Mouse (Mus musculus) forebrain, embryonic 11.5 days (tissue): ENCODE measurements at regions not wholly inside any gene's neighbourhood (a gene's known extent, or its start where the extent isn't known, plus 50 kb on each side); places are given as distances from the start of the nearest gene placed in this dataset.

ENCODE experiments used
- ATAC-seq: fragments of 200-750 bp; cut with Nextera tagmentation; replicated peaks from 2 replicates; pipeline ENCODE4 v1.8.0; 2017; ENCODE audit warnings: moderate TSS enrichment; ENCODE audit not compliant: low FRiP score
- DNase-seq: peaks from one replicate; pipeline ENCODE4 v3.0.0-alpha.2; 2017; ENCODE audit warnings: low spot score
- H3K27ac ChIP-seq: fragments of 300-500 bp; sonication (generic); 2 replicates; pipeline ENCODE4 v1.5.1; 2014; ENCODE audit warnings: low read depth, low read length
- H3K27me3 ChIP-seq: fragments of 300-500 bp; sonication (generic); 2 replicates; pipeline ENCODE4 v1.6.1; 2014; ENCODE audit warnings: mild to moderate bottlenecking, low read length, mixed read lengths; ENCODE audit not compliant: control insufficient read depth, insufficient read depth
- H3K36me3 ChIP-seq: fragments of 300-500 bp; sonication (generic); 2 replicates; pipeline ENCODE4 v1.6.1; 2014; ENCODE audit warnings: mild to moderate bottlenecking, low read length, moderate library complexity, mixed read lengths; ENCODE audit not compliant: control insufficient read depth, insufficient read depth
- H3K4me1 ChIP-seq: fragments of 300-500 bp; sonication (generic); replicated peaks from 2 replicates; pipeline ENCODE4 v1.6.1; 2014; ENCODE audit warnings: low read length, mixed read lengths; ENCODE audit not compliant: control insufficient read depth, insufficient read depth
- H3K4me2 ChIP-seq: fragments of 300-500 bp; sonication (generic); 2 replicates; pipeline ENCODE4 v1.6.1; 2014; ENCODE audit warnings: low read depth, mild to moderate bottlenecking, low read length, moderate library complexity, mixed read lengths; ENCODE audit not compliant: severe bottlenecking
- H3K4me3 ChIP-seq: fragments of 300-500 bp; sonication (generic); 2 replicates; pipeline ENCODE4 v1.5.1; 2014; ENCODE audit warnings: low read depth, low read length
- H3K9ac ChIP-seq: fragments of 300-500 bp; sonication (generic); 2 replicates; pipeline ENCODE4 v1.6.1; 2014; ENCODE audit warnings: low read length
- H3K9me3 ChIP-seq: fragments of 300-500 bp; sonication (generic); 2 replicates; pipeline ENCODE4 v1.6.1; 2016; ENCODE audit warnings: low read length, mixed read lengths; ENCODE audit not compliant: control insufficient read depth
- WGBS: fragments of 180-500 bp; shearing (Covaris S2); extraction: QIAGEN DNeasy Blood & Tissue Kit; methylation state at CpG from one replicate; pipeline ENCODE4 v1.1.7; 2014; 5-methylcytosine and 5-hydroxymethylcytosine counted together

DNA sequence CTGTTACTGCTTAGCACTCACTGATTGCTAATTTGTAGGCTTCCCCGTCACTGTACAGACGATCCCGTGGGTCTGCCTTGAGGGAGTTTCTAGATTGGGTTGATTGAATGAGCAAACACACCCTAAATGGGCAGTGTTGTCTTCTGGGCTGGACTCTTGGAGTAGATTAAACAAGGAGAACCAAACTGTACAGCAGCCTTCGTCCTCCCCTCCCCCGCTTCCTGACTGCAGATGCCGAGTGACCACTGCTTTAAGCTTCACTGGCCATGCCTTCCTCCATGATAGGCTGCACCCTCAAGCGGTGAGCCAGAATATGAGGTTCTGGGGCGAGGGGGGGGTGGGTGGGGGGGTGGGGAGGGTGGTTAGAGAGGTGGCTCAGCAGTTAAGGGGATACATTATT, 201.5 kb upstream of the Zfp64 start:
- no peak overlapping the region for H3K27ac ChIP-seq
- no peak overlapping the region for H3K4me3 ChIP-seq
- ATAC-seq (no peak), DNase-seq (no peak)
- no peaks in the 10 kb centered on the region for H3K9me3 ChIP-seq
- H3K9ac ChIP-seq, result no peak overlapping the region
- no peak overlapping the region for H3K4me2 ChIP-seq
- 74% methylated on average over 8 of the region's 8 CpGs for WGBS
- no peaks in the 10 kb centered on the region for H3K27me3 ChIP-seq
- H3K4me1 ChIP-seq, result no peaks in the 10 kb centered on the region
- no peaks in the 10 kb centered on the region for H3K36me3 ChIP-seq

DNA sequence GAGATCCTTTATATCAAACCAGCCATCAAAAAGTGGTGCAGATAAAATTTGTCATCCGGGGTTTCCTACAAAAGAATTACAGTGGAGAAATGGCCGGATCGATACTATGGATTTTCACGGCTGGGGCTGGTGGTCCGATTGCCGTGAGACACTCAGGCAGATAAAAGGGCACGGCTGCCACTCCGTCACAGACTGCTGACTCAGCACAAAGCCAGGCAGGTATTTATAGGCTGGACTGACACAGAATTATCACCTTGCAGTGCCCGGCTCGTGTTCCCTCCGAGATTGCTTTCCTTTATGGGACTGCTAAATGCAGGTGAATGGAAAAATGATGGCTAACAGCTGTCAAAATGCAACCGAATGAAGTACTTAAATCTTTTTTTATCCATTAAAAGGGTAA, 199.5 kb upstream of the Zfp64 start:
- H3K4me2 ChIP-seq, result no peak overlapping the region
- no peaks in the 10 kb centered on the region for H3K27me3 ChIP-seq
- no peak for ATAC-seq
- H3K36me3 ChIP-seq, result no peaks in the 10 kb centered on the region
- no peaks in the 10 kb centered on the region for H3K9me3 ChIP-seq
- no peak for DNase-seq
- WGBS, result 92% methylated on average over 12 of the region's 12 CpGs
- H3K4me1 ChIP-seq, result no peaks in the 10 kb centered on the region
- H3K9ac ChIP-seq, result no peak overlapping the region
- no peak overlapping the region for H3K4me3 ChIP-seq
- H3K27ac ChIP-seq, result no peak overlapping the region

DNA sequence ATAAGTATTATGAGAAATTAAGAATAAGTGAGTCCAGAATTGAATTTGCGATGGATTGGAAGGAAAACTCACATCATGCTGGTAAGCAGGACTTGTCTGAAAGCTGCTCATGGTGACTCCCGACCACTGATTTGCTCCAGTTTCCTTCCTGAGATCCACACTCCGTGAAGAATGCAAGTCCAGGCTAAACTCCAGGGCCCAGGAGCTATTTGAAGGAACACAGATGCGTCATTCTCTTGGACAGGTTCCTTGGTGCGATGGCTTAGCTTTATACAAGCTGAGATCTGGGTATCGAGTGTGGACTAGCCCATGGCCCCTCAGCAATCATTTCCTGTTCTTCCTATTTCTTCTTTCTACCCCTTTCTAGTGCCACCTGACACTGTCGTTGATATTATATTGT, 192.3 kb upstream of the Zfp64 start:
- WGBS, result 93% methylated on average over 7 of the region's 7 CpGs
- H3K9ac ChIP-seq, result no peak overlapping the region
- no peak overlapping the region for H3K4me3 ChIP-seq
- no peaks in the 10 kb centered on the region for H3K36me3 ChIP-seq
- no peak for ATAC-seq
- no peak for DNase-seq
- no peak overlapping the region for H3K27ac ChIP-seq
- H3K4me1 ChIP-seq, result no peaks in the 10 kb centered on the region
- H3K9me3 ChIP-seq, result no peaks in the 10 kb centered on the region
- no peak overlapping the region for H3K4me2 ChIP-seq
- H3K27me3 ChIP-seq, result no peaks in the 10 kb centered on the region

DNA sequence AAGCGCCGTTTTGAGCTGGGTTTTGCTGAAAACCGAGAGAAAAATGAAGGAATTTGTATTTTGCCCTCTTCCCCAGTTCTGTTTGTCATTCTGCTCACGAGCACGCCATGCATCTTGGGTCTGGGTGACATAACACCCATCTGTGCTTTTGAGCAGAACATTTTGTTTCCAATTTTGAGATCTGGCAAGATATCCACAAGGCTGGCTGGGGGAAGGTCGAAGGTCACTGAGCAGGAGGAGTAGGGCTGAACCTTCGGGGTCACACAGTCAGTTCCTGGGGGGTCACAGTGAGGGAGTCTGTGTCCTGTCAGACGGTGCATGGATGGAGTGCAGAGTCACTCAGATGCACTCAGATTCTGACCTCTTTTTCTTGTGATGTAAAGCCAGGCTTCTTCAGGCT, 186.8 kb upstream of the Zfp64 start:
- ATAC-seq (no peak), DNase-seq (no peak)
- no peak overlapping the region for H3K27ac ChIP-seq
- H3K36me3 ChIP-seq, result no peaks in the 10 kb centered on the region
- H3K9me3 ChIP-seq, result no peaks in the 10 kb centered on the region
- H3K4me3 ChIP-seq, result no peak overlapping the region
- H3K27me3 ChIP-seq, result no peaks in the 10 kb centered on the region
- H3K4me1 ChIP-seq, result no peaks in the 10 kb centered on the region
- no peak overlapping the region for H3K4me2 ChIP-seq
- no peak overlapping the region for H3K9ac ChIP-seq
- WGBS, result 82% methylated on average over 8 of the region's 8 CpGs

DNA sequence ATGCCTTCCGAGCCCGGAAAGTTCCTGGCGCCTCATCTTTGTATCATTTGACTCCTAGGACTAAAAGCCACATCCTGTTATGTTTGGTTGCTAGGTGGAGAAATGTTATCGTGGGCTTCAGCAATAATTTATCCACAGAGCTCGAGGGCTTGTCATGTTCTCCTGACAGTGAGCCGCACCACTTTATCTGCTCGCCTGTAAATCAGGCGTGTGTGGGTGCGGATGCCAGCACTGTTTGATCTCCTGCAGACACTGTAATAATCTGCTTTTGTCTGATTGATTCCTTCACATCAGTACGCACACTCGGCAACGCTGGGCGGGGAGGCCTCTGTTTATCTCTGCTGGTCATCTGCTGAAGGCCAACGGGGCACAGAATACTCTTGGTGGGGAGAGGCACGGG, 178.5 kb upstream of the Zfp64 start:
- DNase-seq (no peak), ATAC-seq (no peak)
- WGBS, result 80% methylated on average over 15 of the region's 15 CpGs
- H3K9ac ChIP-seq, result no peak overlapping the region
- no peaks in the 10 kb centered on the region for H3K4me1 ChIP-seq
- H3K27me3 ChIP-seq, result no peaks in the 10 kb centered on the region
- no peak overlapping the region for H3K4me2 ChIP-seq
- H3K9me3 ChIP-seq, result no peaks in the 10 kb centered on the region
- H3K36me3 ChIP-seq, result no peaks in the 10 kb centered on the region
- no peak overlapping the region for H3K27ac ChIP-seq
- H3K4me3 ChIP-seq, result no peak overlapping the region

DNA sequence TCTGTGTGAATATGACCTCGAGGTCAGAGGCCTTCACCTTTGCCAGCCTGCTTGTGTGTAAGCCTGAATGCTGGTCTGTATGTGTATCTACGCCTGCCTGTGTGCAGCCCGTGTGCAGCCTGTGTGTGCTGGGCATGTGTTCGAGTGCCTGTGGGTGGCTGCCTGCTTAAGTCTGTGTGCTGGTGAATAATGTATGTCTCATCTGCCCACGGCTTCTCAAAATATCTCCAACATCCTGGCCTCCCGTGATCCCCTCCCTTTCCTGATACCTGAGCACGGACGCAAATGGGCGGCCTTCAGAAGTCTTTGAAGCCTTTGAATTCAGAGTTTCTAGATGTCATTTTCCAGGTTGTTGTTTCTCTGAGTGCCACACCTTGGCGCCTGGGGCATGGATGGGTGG, 170.1 kb upstream of the Zfp64 start:
- H3K36me3 ChIP-seq, result no peaks in the 10 kb centered on the region
- H3K9ac ChIP-seq, result no peak overlapping the region
- peaks cover 4% of the 10 kb centered on the region; the same call in 1 of the 2 replicates for H3K9me3 ChIP-seq
- no peak overlapping the region for H3K4me3 ChIP-seq
- no peaks in the 10 kb centered on the region for H3K27me3 ChIP-seq
- DNase-seq (no peak), ATAC-seq (no peak)
- H3K27ac ChIP-seq, result no peak overlapping the region
- H3K4me2 ChIP-seq, result no peak overlapping the region
- no peaks in the 10 kb centered on the region for H3K4me1 ChIP-seq
- 92% methylated on average over 10 of the region's 10 CpGs for WGBS

DNA sequence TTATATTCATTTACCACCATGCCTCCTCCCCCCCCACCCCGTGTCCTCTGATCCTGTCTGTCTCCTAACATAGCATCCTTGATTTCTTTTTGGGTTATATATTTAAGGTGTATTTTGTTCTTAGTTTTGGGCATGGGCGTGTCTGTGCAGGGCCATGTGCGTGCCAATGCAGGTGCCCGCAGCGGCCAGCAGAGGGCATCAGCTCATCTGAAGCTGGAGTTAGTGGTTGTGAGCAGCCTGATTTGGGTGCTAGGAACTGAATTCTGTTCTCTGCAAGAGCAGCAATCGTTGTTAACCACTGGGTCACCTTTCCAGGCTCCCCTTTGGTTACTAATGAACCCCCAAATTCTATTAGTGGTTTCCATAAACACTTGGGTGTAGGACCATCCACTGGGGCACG, 167.5 kb upstream of the Zfp64 start:
- Histone ChIP-seq H3K4me3 (no peak overlapping the region), H3K27ac (no peak overlapping the region), H3K27me3 (no peaks in the 10 kb centered on the region), H3K4me1 (no peaks in the 10 kb centered on the region), H3K36me3 (no peaks in the 10 kb centered on the region), H3K9me3 (peaks cover 4% of the 10 kb centered on the region; the same call in 1 of the 2 replicates), H3K4me2 (no peak overlapping the region), H3K9ac (no peak overlapping the region)
- 88% methylated on average over 7 of the region's 7 CpGs for WGBS
- DNase-seq (no peak), ATAC-seq (no peak)

DNA sequence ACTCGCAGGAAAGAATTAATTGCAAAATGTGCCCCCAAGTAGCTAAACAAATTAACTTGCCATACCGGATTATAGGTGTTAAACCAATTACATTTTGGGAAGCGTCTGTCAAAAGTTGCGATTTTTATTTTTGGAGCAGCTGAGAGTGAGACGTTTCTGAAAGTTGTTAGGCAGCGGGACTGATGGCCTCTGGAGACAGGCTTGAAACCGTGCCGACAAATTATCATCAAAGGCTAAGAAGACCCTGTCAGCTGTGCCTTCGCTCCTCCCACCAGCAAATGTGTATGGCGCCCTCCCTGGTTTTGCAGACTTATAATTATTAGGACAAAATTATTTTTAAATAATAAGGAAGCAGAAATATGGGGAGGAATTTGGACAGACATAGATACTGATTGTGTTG, 161.5 kb upstream of the Zfp64 start:
- H3K9ac ChIP-seq, result no peak overlapping the region
- H3K4me2 ChIP-seq, result no peak overlapping the region
- H3K27ac ChIP-seq, result no peak overlapping the region
- no peak for DNase-seq
- H3K4me3 ChIP-seq, result no peak overlapping the region
- no peaks in the 10 kb centered on the region for H3K36me3 ChIP-seq
- no peaks in the 10 kb centered on the region for H3K9me3 ChIP-seq
- no peaks in the 10 kb centered on the region for H3K4me1 ChIP-seq
- no peaks in the 10 kb centered on the region for H3K27me3 ChIP-seq
- no peak for ATAC-seq
- 81% methylated on average over 10 of the region's 10 CpGs for WGBS

DNA sequence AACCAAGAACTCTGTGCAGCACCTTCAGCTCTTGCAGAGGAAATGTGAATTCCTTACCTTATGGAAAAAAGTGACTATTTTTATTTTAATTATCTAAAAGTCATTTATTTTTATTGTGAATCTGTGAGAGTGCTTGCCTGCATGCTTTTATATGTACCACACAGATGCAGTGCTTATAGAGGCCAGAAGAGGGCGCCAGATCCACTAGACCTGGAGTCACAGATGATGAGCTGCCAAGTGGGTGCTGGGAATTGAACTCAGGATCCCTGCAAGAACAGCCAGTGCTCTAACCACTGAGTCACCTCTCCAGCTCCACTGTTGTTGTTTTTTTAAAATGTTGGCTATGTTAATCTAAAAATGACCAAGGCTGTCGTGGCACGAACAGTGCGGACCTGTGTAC, 153.7 kb upstream of the Zfp64 start:
- no peaks in the 10 kb centered on the region for H3K36me3 ChIP-seq
- H3K9me3 ChIP-seq, result no peaks in the 10 kb centered on the region; the same call in 1 of the 2 replicates
- H3K4me2 ChIP-seq, result no peak overlapping the region
- no peak for ATAC-seq
- WGBS, result 83% methylated on average over 4 of the region's 4 CpGs
- H3K27ac ChIP-seq, result no peak overlapping the region
- no peak for DNase-seq
- no peaks in the 10 kb centered on the region for H3K4me1 ChIP-seq
- H3K27me3 ChIP-seq, result no peaks in the 10 kb centered on the region
- H3K4me3 ChIP-seq, result no peak overlapping the region
- no peak overlapping the region for H3K9ac ChIP-seq
